Mouse (Mus musculus): Measurements from ENCODE around the gene Cst6. TPM values are rescaled to one million over a fixed set of nuclear protein-coding genes. Genes with fewer than 3 reads are reported as not detected.

The Cst6 gene
- total RNA-seq, 2 experiments from 2014 or later = 1.8 to 1.9 TPM

GRCm38 (mm10) chr19:5348526-5349501 is 560 bp downstream of the Cst6 start:
- DNase-seq = peak; percentile 24

GRCm38 (mm10) chr19:5348064-5348463 is 1.3 kb downstream of the Cst6 start:
- no peak for DNase-seq

- no peak for DNase-seq
Measured at GRCm38 (mm10) chr19:5345297-5346131, 3.9 kb downstream of the Cst6 start.

- no peak for DNase-seq
Measured at GRCm38 (mm10) chr19:5341360-5341759, 8.0 kb downstream of the Cst6 start.

GRCm38 (mm10) chr19:5337975-5338374 is 11.4 kb downstream of the Cst6 start:
- DNase-seq = peak; percentile 84

GRCm38 (mm10) chr19:5335441-5335840 is 13.9 kb downstream of the Cst6 start, which contains the start of gene Catsper1:
Gene Catsper1 (plus strand): TSS chr19:5335741.
- DNase-seq = no peak

GRCm38 (mm10) chr19:5334741-5335140 is 14.6 kb downstream of the Cst6 start:
- no peak for DNase-seq

- no peak for DNase-seq
Measured at GRCm38 (mm10) chr19:5327970-5328369, 21.4 kb downstream of the Cst6 start.

- DNase-seq = no peak
Measured at GRCm38 (mm10) chr19:5323801-5324200, 25.6 kb downstream of the Cst6 start.

- no peak for DNase-seq
Measured at GRCm38 (mm10) chr19:5313189-5313588, 36.2 kb downstream of the Cst6 start.

GRCm38 (mm10) chr19:5309025-5309424 is 40.3 kb downstream of the Cst6 start:
- no peak for DNase-seq

GRCm38 (mm10) chr19:5306968-5307734 is 42.2 kb downstream of the Cst6 start:
- peak; percentile 41 for DNase-seq

GRCm38 (mm10) chr19:5306279-5306678 is 43.1 kb downstream of the Cst6 start:
- no peak for DNase-seq

- DNase-seq = peak; percentile 59
Measured at GRCm38 (mm10) chr19:5302455-5302854, 46.9 kb downstream of the Cst6 start.

- DNase-seq = no peak
Measured at GRCm38 (mm10) chr19:5300588-5300987, 48.8 kb downstream of the Cst6 start.

- no peak for DNase-seq
Measured at GRCm38 (mm10) chr19:5297903-5298800, 51.2 kb downstream of the Cst6 start, which contains the start of gene Gal3st3. Gene Gal3st3 (plus strand): TSS chr19:5298331.

GRCm38 (mm10) chr19:5296630-5297029 is 52.7 kb downstream of the Cst6 start:
- DNase-seq = no peak

- peak; percentile 50 for DNase-seq
Measured at GRCm38 (mm10) chr19:5295736-5296075, 53.7 kb downstream of the Cst6 start.

GRCm38 (mm10) chr19:5294972-5295735 is 54.2 kb downstream of the Cst6 start, which contains the start of gene Sf3b2:
Gene Sf3b2 (minus strand): TSS chr19:5295455.
- DNase-seq = peak; percentile 98
